Mouse (Mus musculus): Measurements from ENCODE around the gene Golph3l. TPM values are rescaled to one million over a fixed set of nuclear protein-coding genes. Genes with fewer than 3 reads are reported as not detected.

Golph3l gene
- total RNA-seq, 1 experiment = 16.2 TPM

GRCm38 (mm10) chr3:95657711-95658110, 69.0 kb downstream of the Golph3l start:
- Histone ChIP-seq H3K36me3 (ENCODE audit: control insufficient read depth, insufficient read depth, low read length, poor library complexity, severe bottlenecking) (peaks cover 31% of the 10 kb centered on the region), H3K27ac (ENCODE audit: insufficient read depth, low read depth, low read length, poor library complexity, severe bottlenecking) (peak overlapping the region; percentile 81; the same call in 1 of the 2 replicates), H3K9ac (ENCODE audit: insufficient read depth, low read depth, low read length, poor library complexity, severe bottlenecking) (peak overlapping the region; percentile 80), H3K9me3 (ENCODE audit: control insufficient read depth, insufficient read depth, low read depth, low read length) (no peaks in the 10 kb centered on the region), H3K4me1 (ENCODE audit: control insufficient read depth in 2 of 2, insufficient read depth in 2 of 2, low read length in 2 of 2, poor library complexity in 1 of 2) (peaks cover 4 to 16% of the 10 kb centered on the region in 2 experiments; a peak in 3 of 4 replicates), H3K4me3 (ENCODE audit: insufficient read depth in 1 of 2, low read depth in 1 of 2, low read length in 2 of 2, poor library complexity in 1 of 2, severe bottlenecking in 1 of 2) (peak overlapping the region; percentile 74 to 97)
- no peak for DNase-seq (ENCODE audit: low read depth, low spot score)
- TF ChIP-seq ZNF384 (IDR thresholded peaks at IDR 0.05; ENCODE audit: low read depth, low read length) = no peak
- no peak for TF ChIP-seq HCFC1 (IDR thresholded peaks at IDR 0.05; ENCODE audit: borderline replicate concordance, insufficient read depth, low read length)
- TF ChIP-seq MAFK (IDR thresholded peaks at IDR 0.05; ENCODE audit: insufficient read depth, low read depth, low read length) = no peak
- TF ChIP-seq ZC3H11A (IDR thresholded peaks at IDR 0.05; ENCODE audit: borderline replicate concordance, low read depth, low read length) = no peak
- no peak for TF ChIP-seq CHD2 (IDR thresholded peaks at IDR 0.05; ENCODE audit: low read depth, low read length)
- in situ Hi-C loops (cut with MboI; ENCODE audit: low sequenced_read_pairs in 2 of 2, unreplicated experiment in 2 of 2) = no loop called here

- in situ Hi-C loops (cut with MboI; ENCODE audit: low sequenced_read_pairs in 2 of 2, unreplicated experiment in 2 of 2) = no loop called here
- peaks cover 4 to 16% of the 10 kb centered on the region in 2 experiments; a peak in 3 of 4 replicates for H3K4me1 ChIP-seq (ENCODE audit: control insufficient read depth in 2 of 2, insufficient read depth in 2 of 2, low read length in 2 of 2, poor library complexity in 1 of 2)
Observed at GRCm38 (mm10) chr3:95658236-95658867, 69.6 kb downstream of the Golph3l start, which contains the start of gene Mcl1. Gene Mcl1 (plus strand): TSS chr3:95658788.

GRCm38 (mm10) chr3:95658868-95659712, 70.4 kb downstream of the Golph3l start:
- Histone ChIP-seq H3K9me3 (ENCODE audit: control insufficient read depth, insufficient read depth, low read depth, low read length) (no peaks in the 10 kb centered on the region), H3K4me3 (ENCODE audit: insufficient read depth in 1 of 2, low read depth in 1 of 2, low read length in 2 of 2, poor library complexity in 1 of 2, severe bottlenecking in 1 of 2) (peak overlapping the region; percentile 74 to 97), H3K4me1 (ENCODE audit: control insufficient read depth in 2 of 2, insufficient read depth in 2 of 2, low read length in 2 of 2, poor library complexity in 1 of 2) (peaks cover 3 to 16% of the 10 kb centered on the region in 2 experiments; a peak in 3 of 4 replicates), H3K36me3 (ENCODE audit: control insufficient read depth, insufficient read depth, low read length, poor library complexity, severe bottlenecking) (peaks cover 32% of the 10 kb centered on the region), H3K9ac (ENCODE audit: insufficient read depth, low read depth, low read length, poor library complexity, severe bottlenecking) (peak overlapping the region; percentile 98), H3K27ac (ENCODE audit: insufficient read depth, low read depth, low read length, poor library complexity, severe bottlenecking) (peak overlapping the region; percentile 97)
- in situ Hi-C loops (cut with MboI; ENCODE audit: low sequenced_read_pairs in 2 of 2, unreplicated experiment in 2 of 2) = no loop called here
- TF ChIP-seq HCFC1 (IDR thresholded peaks at IDR 0.05; ENCODE audit: borderline replicate concordance, insufficient read depth, low read length) = peak; percentile 4; the same call in 1 of the 2 replicates
- no peak for TF ChIP-seq ZNF384 (IDR thresholded peaks at IDR 0.05; ENCODE audit: low read depth, low read length)
- no peak for DNase-seq (ENCODE audit: low read depth, low spot score)

More at GRCm38 (mm10) chr3:95658236-95658867, 69.6 kb downstream of the Golph3l start, which contains the start of gene Mcl1:
- peak within 1 kb of the TSS; percentile 97 for H3K27ac ChIP-seq (ENCODE audit: insufficient read depth, low read depth, low read length, poor library complexity, severe bottlenecking)
- H3K36me3 ChIP-seq (ENCODE audit: control insufficient read depth, insufficient read depth, low read length, poor library complexity, severe bottlenecking) = peaks cover 32% of the 10 kb centered on the region
- H3K9ac ChIP-seq (ENCODE audit: insufficient read depth, low read depth, low read length, poor library complexity, severe bottlenecking) = peak within 1 kb of the TSS; percentile 98
- H3K9me3 ChIP-seq (ENCODE audit: control insufficient read depth, insufficient read depth, low read depth, low read length) = no peaks in the 10 kb centered on the region
- DNase-seq (ENCODE audit: low read depth, low spot score) = no peak
- peak within 1 kb of the TSS; percentile 74 to 97 for H3K4me3 ChIP-seq (ENCODE audit: insufficient read depth in 1 of 2, low read depth in 1 of 2, low read length in 2 of 2, poor library complexity in 1 of 2, severe bottlenecking in 1 of 2)
- no peak for TF ChIP-seq ZNF384 (IDR thresholded peaks at IDR 0.05; ENCODE audit: low read depth, low read length)
- TF ChIP-seq CHD2 (IDR thresholded peaks at IDR 0.05; ENCODE audit: low read depth, low read length) = no peak; the same call in 1 of the 2 replicates
- TF ChIP-seq ZC3H11A (IDR thresholded peaks at IDR 0.05; ENCODE audit: borderline replicate concordance, low read depth, low read length) = no peak
- peak; percentile 64 for TF ChIP-seq HCFC1 (IDR thresholded peaks at IDR 0.05; ENCODE audit: borderline replicate concordance, insufficient read depth, low read length)
- TF ChIP-seq MAFK (IDR thresholded peaks at IDR 0.05; ENCODE audit: insufficient read depth, low read depth, low read length) = no peak

- Histone ChIP-seq H3K9me3 (ENCODE audit: control insufficient read depth, insufficient read depth, low read depth, low read length) (no peaks in the 10 kb centered on the region), H3K9ac (ENCODE audit: insufficient read depth, low read depth, low read length, poor library complexity, severe bottlenecking) (peak overlapping the region; percentile 98), H3K4me1 (ENCODE audit: control insufficient read depth in 2 of 2, insufficient read depth in 2 of 2, low read length in 2 of 2, poor library complexity in 1 of 2) (peaks cover 0 to 13% of the 10 kb centered on the region in 2 experiments; a peak in 2 of 4 replicates), H3K36me3 (ENCODE audit: control insufficient read depth, insufficient read depth, low read length, poor library complexity, severe bottlenecking) (peaks cover 34% of the 10 kb centered on the region), H3K27ac (ENCODE audit: insufficient read depth, low read depth, low read length, poor library complexity, severe bottlenecking) (peak overlapping the region; percentile 97; the same call in 1 of the 2 replicates), H3K4me3 (ENCODE audit: insufficient read depth in 1 of 2, low read depth in 1 of 2, low read length in 2 of 2, poor library complexity in 1 of 2, severe bottlenecking in 1 of 2) (peak overlapping the region; percentile 74 to 97)
- in situ Hi-C loops (cut with MboI; ENCODE audit: low sequenced_read_pairs in 2 of 2, unreplicated experiment in 2 of 2) = no loop called here
- DNase-seq (ENCODE audit: low read depth, low spot score) = no peak
- TF ChIP-seq ZNF384 (IDR thresholded peaks at IDR 0.05; ENCODE audit: low read depth, low read length) = no peak
- no peak for TF ChIP-seq MAFK (IDR thresholded peaks at IDR 0.05; ENCODE audit: insufficient read depth, low read depth, low read length)
- TF ChIP-seq HCFC1 (IDR thresholded peaks at IDR 0.05; ENCODE audit: borderline replicate concordance, insufficient read depth, low read length) = no peak
- TF ChIP-seq ZC3H11A (IDR thresholded peaks at IDR 0.05; ENCODE audit: borderline replicate concordance, low read depth, low read length) = no peak
- TF ChIP-seq CHD2 (IDR thresholded peaks at IDR 0.05; ENCODE audit: low read depth, low read length) = no peak
Observed at GRCm38 (mm10) chr3:95659948-95660347, 71.2 kb downstream of the Golph3l start.

All from ES-E14 (cell line).